Mouse (Mus musculus) CH12.LX (cell line): Measurements from ENCODE around the gene H2-Oa. TPM values are rescaled to one million over a fixed set of nuclear protein-coding genes. Genes with fewer than 3 reads are reported as not detected.
A peak's percentile ranks its signal among the peaks of the same experiment; 100 is the strongest.

ENCODE experiments used
- DNase-seq: peaks from one replicate; pipeline ENCODE4 v3.0.0-alpha.2; 2013; ENCODE audit errors: extremely low read depth
- H3K27ac ChIP-seq: 2 replicates; pipeline ENCODE4 v1.5.1; 2012; ENCODE audit warnings: low read depth, mild to moderate bottlenecking, control low read depth, moderate library complexity; ENCODE audit not compliant: insufficient read depth
- H3K27me3 ChIP-seq: replicated peaks from 2 replicates; pipeline ENCODE3; 2012; ENCODE audit warnings: inconsistent platforms
- H3K36me3 ChIP-seq, 2 experiments: replicated peaks in 1 of 2; 2 replicates each; pipeline versions ENCODE3 to v1.6.1; 2012; ENCODE audit warnings: inconsistent platforms in 1 of 2, low read length in 1 of 2, mild to moderate bottlenecking in 1 of 2, mixed read lengths in 1 of 2, moderate library complexity in 1 of 2; ENCODE audit not compliant: control insufficient read depth in 1 of 2, insufficient read depth in 1 of 2
- H3K4me1 ChIP-seq, 2 experiments: 2 replicates each; pipeline ENCODE4 v1.6.1; 2012; ENCODE audit warnings: inconsistent platforms in 1 of 2, moderate library complexity in 1 of 2; ENCODE audit not compliant: insufficient read depth in 2 of 2, control insufficient read depth in 1 of 2
- H3K4me2 ChIP-seq: 2 replicates; pipeline ENCODE4 v1.6.1; 2012; ENCODE audit warnings: low read depth, mild to moderate bottlenecking, control low read depth; ENCODE audit not compliant: poor library complexity, insufficient read depth, severe bottlenecking
- H3K4me3 ChIP-seq, 3 experiments: fragments of 150-350 bp in 1 of 3; sonication (generic) in 1 of 3; replicated peaks in 1 of 3; 2 replicates each; pipeline versions ENCODE3 to v1.5.1; 2011 to 2012; ENCODE audit warnings: low read depth in 2 of 3, low read length in 2 of 3, mild to moderate bottlenecking in 2 of 3, moderate library complexity in 2 of 3, control low read depth in 1 of 3, improper control_type of control experiment in 1 of 3, inconsistent platforms in 1 of 3, mixed read lengths in 1 of 3; ENCODE audit not compliant: poor library complexity in 1 of 3
- H3K79me2 ChIP-seq: replicated peaks from 2 replicates; pipeline ENCODE4 v1.6.1; 2012; ENCODE audit warnings: mild to moderate bottlenecking, moderate library complexity; ENCODE audit not compliant: control insufficient read depth, poor library complexity, insufficient read depth, severe bottlenecking; ENCODE audit errors: extremely low read depth
- H3K9ac ChIP-seq: 2 replicates; pipeline ENCODE4 v1.6.1; 2012; ENCODE audit warnings: low read depth, mild to moderate bottlenecking, control low read depth, moderate library complexity; ENCODE audit not compliant: insufficient read depth
- H3K9me3 ChIP-seq: replicated peaks from 2 replicates; pipeline ENCODE3; 2012; ENCODE audit warnings: low read length, inconsistent platforms, mixed read lengths
- CTCF ChIP-seq, 2 experiments: IDR thresholded peaks in 1 of 2; conservative IDR thresholded peaks in 1 of 2; 2 replicates each; pipeline ENCODE4 v1.5.1; 2011 to 2012; ENCODE audit warnings: low read depth in 2 of 2, low read length in 2 of 2, improper control_type of control experiment in 1 of 2, inconsistent platforms in 1 of 2, mild to moderate bottlenecking in 1 of 2, moderate library complexity in 1 of 2
- ELF1 ChIP-seq: IDR thresholded peaks from 2 replicates; pipeline ENCODE4 v1.6.1; 2014; ENCODE audit warnings: low read depth, mild to moderate bottlenecking, inconsistent platforms, low read length, improper control_type of control experiment
- EP300 ChIP-seq: IDR thresholded peaks from 2 replicates; pipeline ENCODE4 v1.6.1; 2011; ENCODE audit warnings: low read length, improper control_type of control experiment
- JUN ChIP-seq: IDR thresholded peaks from 2 replicates; pipeline ENCODE4 v1.6.1; 2011; ENCODE audit warnings: low read depth, mild to moderate bottlenecking, low read length, improper control_type of control experiment, moderate library complexity; ENCODE audit not compliant: insufficient read depth
- KAT2A ChIP-seq: IDR thresholded peaks from 2 replicates; pipeline ENCODE4 v1.6.1; 2012; ENCODE audit warnings: low read length, improper control_type of control experiment, inconsistent platforms; ENCODE audit not compliant: insufficient replicate concordance
- MEF2A ChIP-seq: IDR thresholded peaks from 2 replicates; pipeline ENCODE4 v1.6.1; 2014; ENCODE audit warnings: low read depth, mild to moderate bottlenecking, inconsistent platforms, low read length, improper control_type of control experiment, borderline replicate concordance
- MXI1 ChIP-seq: IDR thresholded peaks from 2 replicates; pipeline ENCODE4 v1.6.1; 2011; ENCODE audit warnings: mild to moderate bottlenecking, low read depth, low read length, improper control_type of control experiment
- NRF1 ChIP-seq: IDR thresholded peaks from 2 replicates; pipeline ENCODE4 v1.6.1; 2014; ENCODE audit warnings: low read depth, mild to moderate bottlenecking, inconsistent platforms, low read length, improper control_type of control experiment, moderate library complexity
- RAD21 ChIP-seq: IDR thresholded peaks from 2 replicates; pipeline ENCODE4 v1.6.1; 2011; ENCODE audit warnings: low read depth, mild to moderate bottlenecking, low read length, improper control_type of control experiment, moderate library complexity
- RCOR1 ChIP-seq: conservative IDR thresholded peaks from 2 replicates; pipeline ENCODE4 v1.6.1; 2012; ENCODE audit warnings: low read depth, mild to moderate bottlenecking, inconsistent platforms, low read length, improper control_type of control experiment
- SMC3 ChIP-seq: IDR thresholded peaks from 2 replicates; pipeline ENCODE4 v1.6.1; 2011; ENCODE audit warnings: low read depth, low read length, improper control_type of control experiment
- TBP ChIP-seq: conservative IDR thresholded peaks from 2 replicates; pipeline ENCODE4 v1.6.1; 2011; ENCODE audit warnings: low read depth, low read length, improper control_type of control experiment
- TCF12 ChIP-seq: IDR thresholded peaks from 2 replicates; pipeline ENCODE4 v1.6.1; 2014; ENCODE audit warnings: low read depth, mild to moderate bottlenecking, inconsistent platforms, low read length, improper control_type of control experiment
- UBTF ChIP-seq: IDR thresholded peaks from 2 replicates; pipeline ENCODE4 v1.6.1; 2012; ENCODE audit warnings: low read depth, mild to moderate bottlenecking, inconsistent platforms, low read length, improper control_type of control experiment, moderate library complexity
- ZC3H11A ChIP-seq: IDR thresholded peaks from 2 replicates; pipeline ENCODE4 v1.6.1; 2012; ENCODE audit warnings: low read depth, mild to moderate bottlenecking, inconsistent platforms, low read length, improper control_type of control experiment
- dilution Hi-C: fragments of 300-500 bp; cut with MboI; formaldehyde crosslinking; loops from 2 replicates; pipeline ENCODE4 v1.14.3; 2020; ENCODE audit warnings: low sequenced_read_pairs; ENCODE audit not compliant: extremely low pct_unique_long_range_greater_than_20kb, extremely low pct_ligation_motif_present
- in situ Hi-C: fragments of 300-500 bp; cut with MboI; formaldehyde crosslinking; loops from 3 replicates; pipeline ENCODE4 v1.14.3; 2019; ENCODE audit warnings: low sequenced_read_pairs, low pct_ligation_motif_present, low pct_unique_long_range_greater_than_20kb, mixed read lengths
- polyA plus RNA-seq: library from polyadenylated mRNA; unstranded; fragments of >175 nt; gene quantifications from 2 replicates; pipeline ENCODE4 v1.2.1, GENCODE M21; 2012; ENCODE audit warnings: low read depth; ENCODE audit not compliant: insufficient read length
- total RNA-seq, 2 experiments: library from RNA; depleted of rRNA; stranded (reverse); fragments of 300-350 nt in 1 of 2; fragments of >200 nt in 1 of 2; gene quantifications; 2 replicates each; pipeline ENCODE4 v1.2.3; 2012 to 2014

Gene H2-Oa
- total and polyA plus RNA-seq, 3 experiments, result 21.5 to 42.7 (median 40.4) TPM

DNA sequence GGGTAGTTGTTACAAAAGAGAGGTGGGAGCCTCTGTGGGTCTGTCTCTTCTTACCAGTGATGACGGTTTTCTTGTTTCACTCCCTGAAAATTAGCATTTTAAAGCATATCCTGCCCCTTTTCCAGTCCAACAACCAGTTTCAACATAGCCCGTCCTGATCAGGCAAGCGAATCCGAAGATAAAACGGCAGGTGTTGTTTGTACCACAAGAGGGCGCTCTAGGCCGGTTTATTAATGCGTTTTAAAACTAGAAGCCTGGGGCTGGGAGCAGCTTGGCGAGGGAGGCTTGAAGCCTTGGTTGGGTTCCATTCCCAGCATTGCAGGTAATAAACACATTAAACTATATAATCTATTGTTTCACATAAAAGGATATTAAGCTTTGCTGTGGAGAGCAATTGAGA, 14.6 kb upstream of the H2-Oa start:
- dilution Hi-C loops, result no loop called here
- in situ Hi-C loops, result no loop called here
- H3K79me2 ChIP-seq, result no peaks in the 10 kb centered on the region
- H3K36me3 ChIP-seq, result no peaks in the 10 kb centered on the region
- H3K4me1 ChIP-seq, result peaks cover 3 to 22% of the 10 kb centered on the region in 2 experiments; a peak in 3 of 4 replicates
- no peak overlapping the region for H3K27ac ChIP-seq
- DNase-seq, result peak; percentile 89
- peaks cover 4% of the 10 kb centered on the region for H3K27me3 ChIP-seq
- peak overlapping the region; percentile 92 for H3K4me2 ChIP-seq
- TF ChIP-seq ELF1 (no peak), SMC3 (peak; percentile 77), MXI1 (0 out of 2 replicates have a peak, but pooled peaks have one; percentile 33), MEF2A (peak; percentile 27; the same call in 1 of the 2 replicates), NRF1 (no peak), RAD21 (peak; percentile 84), CTCF (conservative IDR thresholded peaks at IDR 0.05 in 1 of 2, IDR thresholded peaks at IDR 0.05 in 1 of 2; ENCODE audit: low read depth in 2 of 2, low read length in 2 of 2) (peak; percentile 55 to 85), ZC3H11A (peak; percentile 35), TCF12 (0 out of 2 replicates have a peak, but pooled peaks have one; percentile 26)
- peak overlapping the region in 1 of 3 experiments; percentile 26 for H3K4me3 ChIP-seq
- H3K9ac ChIP-seq, result peak overlapping the region; percentile 22; the same call in 1 of the 2 replicates
- H3K9me3 ChIP-seq, result peaks cover 2% of the 10 kb centered on the region

DNA sequence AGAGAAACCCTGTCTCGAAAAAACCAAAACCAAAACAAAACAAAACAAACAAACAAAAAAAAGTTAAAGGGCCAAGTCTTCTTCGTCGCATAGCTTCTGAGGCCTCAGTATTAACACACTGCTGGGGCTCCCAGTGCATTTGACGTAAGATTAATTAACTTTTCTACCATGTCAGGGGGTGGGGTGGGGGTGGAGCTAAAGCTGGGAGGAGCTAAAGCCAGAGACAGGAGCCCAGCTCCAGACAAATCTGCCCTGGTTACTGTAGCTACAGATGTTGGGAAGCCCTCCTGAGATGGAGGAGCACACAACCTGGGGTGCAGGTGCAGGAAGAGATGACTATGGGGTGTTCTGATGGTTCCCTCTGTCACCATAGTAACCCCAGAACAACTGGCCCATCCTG, 14.0 kb upstream of the H2-Oa start:
- Histone ChIP-seq H3K4me1 (peaks cover 3 to 22% of the 10 kb centered on the region in 2 experiments; a peak in 3 of 4 replicates), H3K9me3 (peaks cover 2% of the 10 kb centered on the region), H3K4me3 (peak overlapping the region in 1 of 3 experiments; percentile 31), H3K4me2 (peak overlapping the region; percentile 92), H3K79me2 (no peaks in the 10 kb centered on the region), H3K9ac (peak overlapping the region; percentile 22; the same call in 1 of the 2 replicates), H3K27me3 (peaks cover 4% of the 10 kb centered on the region), H3K27ac (no peak overlapping the region), H3K36me3 (no peaks in the 10 kb centered on the region)
- in situ Hi-C loops (no loop called here), dilution Hi-C loops (no loop called here)
- no peak for DNase-seq
- no peak for TF ChIP-seq KAT2A
- no peak for TF ChIP-seq EP300
- no peak for TF ChIP-seq TBP
- no peak for TF ChIP-seq JUN
- no peak for TF ChIP-seq UBTF
- TF ChIP-seq RCOR1, result no peak
- no peak for TF ChIP-seq NRF1
- TF ChIP-seq SMC3, result no peak
